Mouse (Mus musculus): ENCODE data around the gene Dido1. TPM values are rescaled to one million over a fixed set of nuclear protein-coding genes. Genes with fewer than 3 reads are reported as not detected.

Gene Dido1
- 10.5 and 11.6 TPM in 2 replicates for polyA plus RNA-seq (2012; rRNA removed)

DNA sequence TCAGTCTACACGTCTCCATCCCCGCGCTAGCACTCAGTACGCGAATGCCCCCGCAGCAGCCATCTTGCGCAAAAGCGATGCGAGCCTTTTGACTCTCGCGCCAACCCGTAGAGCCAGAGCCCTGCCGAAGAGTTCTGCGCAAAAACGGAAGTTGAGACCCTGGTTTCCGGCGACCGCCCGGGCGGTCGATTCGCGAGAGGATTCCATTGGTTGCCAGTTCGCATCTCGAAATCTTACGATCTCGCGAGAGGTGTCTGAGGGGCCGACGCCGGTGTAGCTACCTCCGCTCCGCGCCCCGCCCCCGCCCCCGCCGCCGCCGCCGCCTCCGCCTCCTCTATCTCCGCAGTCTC lies at the start of gene Dido1, which contains the start of gene Gid8:
Gene Dido1, minus strand, starts transcription at position 77 of the 350 bp plus-strand sequence.
Gene Gid8, plus strand, starts transcription at position 195 of the 350 bp plus-strand sequence.

GRCm38 (mm10) chr2:180724585-180725413 lies 15.0 kb upstream of the Dido1 start, which contains the start of gene Slc17a9:
Gene Slc17a9, plus strand, starts transcription at chr2:180725263.

DNA sequence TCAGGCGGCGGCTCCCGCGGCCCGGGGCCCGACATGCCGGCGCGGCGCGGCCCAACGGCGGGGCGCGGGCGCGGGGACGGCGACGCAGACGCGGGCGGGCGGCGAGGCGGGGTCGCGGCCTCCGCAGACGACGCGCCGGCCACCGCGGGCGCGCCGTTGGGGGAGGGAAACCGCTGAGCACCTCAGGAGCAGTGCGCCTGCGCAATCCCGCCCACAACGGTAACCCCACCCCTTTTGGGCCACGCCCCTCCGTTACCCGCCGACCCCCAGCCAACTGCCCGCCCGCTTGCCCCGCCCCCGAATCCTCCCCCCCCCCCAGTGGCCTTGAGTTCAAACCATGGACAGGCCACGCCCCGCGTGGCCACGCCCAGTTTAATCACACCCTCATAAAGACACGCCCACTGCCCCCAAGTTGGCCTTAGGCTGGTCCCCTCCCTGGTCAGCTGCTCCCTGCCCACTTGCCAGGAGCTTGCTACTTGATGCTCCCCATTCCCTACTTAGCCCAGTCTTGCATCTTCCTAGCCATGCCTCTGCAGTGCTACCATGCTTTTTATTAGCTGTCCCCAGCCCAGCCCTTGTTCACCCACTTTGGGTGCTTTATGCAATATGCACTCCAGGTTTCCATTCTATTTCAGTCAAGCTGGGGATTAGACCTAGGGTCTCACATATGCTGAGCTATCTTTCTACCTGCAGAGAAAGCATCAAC lies 67.1 kb downstream of the Dido1 start, which contains the start of gene Tcfl5:
Gene Tcfl5, minus strand, starts transcription at position 154 of the 706 bp plus-strand sequence.

Other genes starting within 250 kb of the Dido1 start
- gene Ntsr1, start 210.0 kb downstream of the Dido1 start, polyA plus RNA-seq (2012; rRNA removed): 0.03 and 0.09 TPM in 2 replicates
- gene Mrgbp, start 128.7 kb downstream of the Dido1 start, polyA plus RNA-seq (2012; rRNA removed): 35.3 and 37.1 TPM in 2 replicates
- gene Ogfr, start 120.8 kb downstream of the Dido1 start, polyA plus RNA-seq (2012; rRNA removed): 62.8 and 70.1 TPM in 2 replicates
- gene Col9a3, start 112.2 kb downstream of the Dido1 start, polyA plus RNA-seq (2012; rRNA removed): 2.4 and 3.8 TPM in 2 replicates
- gene Tcfl5, start 67.3 kb downstream of the Dido1 start, polyA plus RNA-seq (2012; rRNA removed): 0.25 and 0.61 TPM in 2 replicates
- gene Gid8, start 118 bp upstream of the Dido1 start, polyA plus RNA-seq (2012; rRNA removed): 19.9 and 28.2 TPM in 2 replicates
- 10.0 and 10.6 TPM in 2 replicates for gene Slc17a9, start 15.3 kb upstream of the Dido1 start, polyA plus RNA-seq (2012; rRNA removed)
- not detected in 2 replicates for gene Bhlhe23, start 66.9 kb upstream of the Dido1 start, polyA plus RNA-seq (2012; rRNA removed)
- gene Ythdf1, start 210.9 kb upstream of the Dido1 start, polyA plus RNA-seq (2012; rRNA removed): 24.1 and 40.5 TPM in 2 replicates
- gene Birc7, start 219.0 kb upstream of the Dido1 start, polyA plus RNA-seq (2012; rRNA removed): not detected in 2 replicates
- 22.7 and 25.8 TPM in 2 replicates for gene Nkain4, start 244.7 kb upstream of the Dido1 start, polyA plus RNA-seq (2012; rRNA removed)